Mouse (Mus musculus): ENCODE measurements around the gene Neu3.

DNA sequence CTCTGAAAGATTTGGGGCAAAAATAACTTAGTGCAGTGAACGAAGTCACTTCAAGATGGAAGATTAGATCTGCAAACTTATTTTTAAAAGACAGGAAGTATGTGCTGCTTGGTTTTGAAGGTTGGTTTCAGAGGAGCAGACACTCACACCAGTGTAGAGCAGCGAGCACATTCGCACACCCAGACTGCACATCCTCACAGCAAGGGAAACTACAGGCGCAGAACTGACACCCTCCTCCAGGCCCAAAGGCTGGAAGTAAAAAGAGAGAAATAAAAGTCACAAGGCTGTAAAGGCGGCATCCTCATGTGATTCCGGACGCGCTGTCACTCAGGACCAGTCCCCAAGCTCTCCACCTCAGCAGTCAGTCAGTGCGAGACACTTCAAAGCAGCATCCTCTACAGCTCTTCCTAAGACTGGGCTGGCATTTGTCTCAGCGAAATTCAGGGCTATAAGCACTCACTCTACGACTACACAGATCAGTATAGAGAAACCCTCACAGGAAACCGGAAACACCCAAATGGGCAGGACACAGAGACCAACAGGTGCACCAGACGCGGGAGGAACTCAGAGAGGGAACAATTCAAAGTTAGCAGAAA is 28.1 kb upstream of the Neu3 start:
- TF ChIP-seq CTCF (IDR thresholded peaks at IDR 0.05; ENCODE audit: borderline replicate concordance, control insufficient read depth, extremely low read depth, insufficient read depth, low read length, poor library complexity) = no peak
- no peak for TF ChIP-seq POLR2A (IDR thresholded peaks at IDR 0.05; ENCODE audit: control insufficient read depth, extremely low read depth, insufficient read depth, low read length, poor library complexity)

All from thymus, adult 2 months (tissue).